Mouse (Mus musculus): Measurements from ENCODE around the gene Mark3. TPM values are rescaled to one million over a fixed set of nuclear protein-coding genes. Genes with fewer than 3 reads are reported as not detected.

Gene Mark3
- total and polyA plus RNA-seq, 3 experiments = 43.9 to 71.6 TPM; not detected in 1

DNA sequence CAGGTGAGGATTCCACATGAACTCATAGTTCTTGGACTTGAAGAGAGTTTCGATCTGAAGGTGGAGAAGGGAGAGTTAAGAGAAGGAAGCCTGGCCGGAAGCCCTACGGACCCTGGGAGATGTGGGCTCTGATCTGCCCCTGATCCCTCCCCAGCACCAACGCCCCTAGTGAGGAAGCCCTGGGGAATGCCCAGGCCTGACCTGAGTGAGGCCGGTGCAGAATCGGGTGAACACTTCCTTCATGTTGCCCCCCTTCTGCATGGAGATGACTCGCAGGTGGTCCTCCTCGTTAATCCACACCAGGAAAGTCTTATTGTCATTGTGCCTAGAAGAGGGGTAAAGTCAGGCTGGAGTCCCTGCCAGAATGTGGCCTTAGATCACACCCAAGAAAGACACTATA is 95.6 kb downstream of the Mark3 start:
- Histone ChIP-seq H3K27ac (ENCODE audit: control insufficient read depth, low read depth, low read length) (no peak overlapping the region), H3K4me3 (ENCODE audit: control insufficient read depth in 1 of 2, insufficient read depth in 1 of 2, low read depth in 2 of 2, low read length in 2 of 2) (no peak overlapping the region), H3K9ac (ENCODE audit: control insufficient read depth, low read depth, low read length, poor library complexity, severe bottlenecking) (no peak overlapping the region), H3K9me3 (replicated peaks; ENCODE audit: insufficient read depth, low read length) (no peaks in the 10 kb centered on the region), H3K4me1 (ENCODE audit: control insufficient read depth in 1 of 2, insufficient read depth in 2 of 2, low read length in 2 of 2) (no peaks in the 10 kb centered on the region; a peak in 1 of 4 replicates), H3K79me2 (ENCODE audit: control insufficient read depth, insufficient read depth, low read length, poor library complexity) (no peaks in the 10 kb centered on the region; the same call in 1 of the 2 replicates), H3K36me3 (ENCODE audit: control insufficient read depth in 1 of 2, insufficient read depth in 2 of 2, low read length in 2 of 2) (0 out of 4 replicates have a peak, but pooled peaks cover 0 to 2% of the 10 kb centered on the region in 2 experiments), H3K27me3 (ENCODE audit: control insufficient read depth in 1 of 2, insufficient read depth in 2 of 2, low read length in 2 of 2) (no peaks in the 10 kb centered on the region)
- no peak for DNase-seq (ENCODE audit: low read depth, low spot score)
- TF ChIP-seq SMC3 (IDR thresholded peaks at IDR 0.05; ENCODE audit: low read depth, low read length) (no peak), RCOR1 (IDR thresholded peaks at IDR 0.05; ENCODE audit: low read depth, low read length) (no peak), KAT2A (conservative IDR thresholded peaks at IDR 0.05; ENCODE audit: low read depth, low read length) (no peak), MAZ (IDR thresholded peaks at IDR 0.05; ENCODE audit: low read depth, low read length) (no peak), EP300 (IDR thresholded peaks at IDR 0.05; ENCODE audit: low read depth in 1 of 2, low read length in 2 of 2) (no peak), ETS1 (IDR thresholded peaks at IDR 0.05; ENCODE audit: low read depth, low read length) (no peak), MAFK (IDR thresholded peaks at IDR 0.05; ENCODE audit: borderline replicate concordance, low read depth, low read length) (no peak), JUND (IDR thresholded peaks at IDR 0.05; ENCODE audit: low read depth, low read length) (no peak)

GRCm38 (mm10) chr12:111670371-111670971 is 96.1 kb downstream of the Mark3 start:
- Histone ChIP-seq H3K27ac (ENCODE audit: control insufficient read depth, low read depth, low read length) (no peak overlapping the region), H3K4me3 (ENCODE audit: control insufficient read depth in 1 of 2, insufficient read depth in 1 of 2, low read depth in 2 of 2, low read length in 2 of 2) (no peak overlapping the region), H3K27me3 (ENCODE audit: control insufficient read depth in 1 of 2, insufficient read depth in 2 of 2, low read length in 2 of 2) (no peaks in the 10 kb centered on the region), H3K36me3 (ENCODE audit: control insufficient read depth in 1 of 2, insufficient read depth in 2 of 2, low read length in 2 of 2) (peaks cover 0 to 4% of the 10 kb centered on the region in 2 experiments; a peak in 2 of 4 replicates), H3K9ac (ENCODE audit: control insufficient read depth, low read depth, low read length, poor library complexity, severe bottlenecking) (no peak overlapping the region), H3K4me1 (ENCODE audit: control insufficient read depth in 1 of 2, insufficient read depth in 2 of 2, low read length in 2 of 2) (peaks cover 3 to 4% of the 10 kb centered on the region in 2 experiments), H3K79me2 (ENCODE audit: control insufficient read depth, insufficient read depth, low read length, poor library complexity) (no peaks in the 10 kb centered on the region; the same call in 1 of the 2 replicates), H3K9me3 (replicated peaks; ENCODE audit: insufficient read depth, low read length) (no peaks in the 10 kb centered on the region)
- TF ChIP-seq TAL1 (IDR thresholded peaks at IDR 0.05; ENCODE audit: low read length) (no peak), ZNF384 (IDR thresholded peaks at IDR 0.05; ENCODE audit: low read depth, low read length) (no peak), UBTF (IDR thresholded peaks at IDR 0.05; ENCODE audit: borderline replicate concordance, insufficient read depth, low read depth, low read length) (no peak), GABPA (IDR thresholded peaks at IDR 0.05; ENCODE audit: low read depth, low read length) (no peak), MAZ (IDR thresholded peaks at IDR 0.05; ENCODE audit: low read depth, low read length) (no peak), HCFC1 (IDR thresholded peaks at IDR 0.05; ENCODE audit: low read depth, low read length) (no peak), CHD1 (IDR thresholded peaks at IDR 0.05; ENCODE audit: low read depth, low read length) (no peak), MYC (IDR thresholded peaks at IDR 0.05; ENCODE audit: low read depth, low read length) (no peak), TCF12 (IDR thresholded peaks at IDR 0.05; ENCODE audit: low read depth, low read length) (no peak), RCOR1 (IDR thresholded peaks at IDR 0.05; ENCODE audit: low read depth, low read length) (no peak), BHLHE40 (IDR thresholded peaks at IDR 0.05; ENCODE audit: borderline replicate concordance, low read depth, low read length) (no peak), POLR2A (IDR thresholded peaks at IDR 0.05; ENCODE audit: control insufficient read depth in 1 of 2, insufficient read depth in 1 of 2, low read depth in 1 of 2, low read length in 2 of 2, poor library complexity in 1 of 2) (no peak), GATA1 (IDR thresholded peaks at IDR 0.05; ENCODE audit: low read depth, low read length) (no peak), ELF1 (IDR thresholded peaks at IDR 0.05; ENCODE audit: low read depth, low read length) (no peak), CTCF (IDR thresholded peaks at IDR 0.05 in 2 of 3, conservative IDR thresholded peaks at IDR 0.05 in 1 of 3; ENCODE audit: control insufficient read depth in 1 of 3, insufficient read depth in 1 of 3, low read depth in 2 of 3, low read length in 3 of 3, poor library complexity in 1 of 3, severe bottlenecking in 1 of 3) (no peak)
- no peak for DNase-seq (ENCODE audit: low read depth, low spot score)
